Mouse (Mus musculus) layer of hippocampus, adult 18-20 months (tissue): ENCODE results near the gene H60b. TPM values are rescaled to one million over a fixed set of nuclear protein-coding genes. Genes with fewer than 3 reads are reported as not detected.
"Not testable (repeated sequence)": the region's sequence is repeated elsewhere in the genome, so short reads cannot be mapped to it uniquely, and the experiment has no call there.

Experiments used
- DNase-seq, 2 experiments: peaks; one replicate each; pipeline ENCODE4 v3.0.0; 2022; ENCODE audit warnings: low spot score in 2 of 2
- total RNA-seq, 2 experiments: library from RNA; stranded (reverse); gene quantifications; 2 replicates each; pipeline ENCODE4 v1.2.3; 2021

The H60b gene
- total RNA-seq, 2 experiments from 2014 or later = not detected

DNA sequence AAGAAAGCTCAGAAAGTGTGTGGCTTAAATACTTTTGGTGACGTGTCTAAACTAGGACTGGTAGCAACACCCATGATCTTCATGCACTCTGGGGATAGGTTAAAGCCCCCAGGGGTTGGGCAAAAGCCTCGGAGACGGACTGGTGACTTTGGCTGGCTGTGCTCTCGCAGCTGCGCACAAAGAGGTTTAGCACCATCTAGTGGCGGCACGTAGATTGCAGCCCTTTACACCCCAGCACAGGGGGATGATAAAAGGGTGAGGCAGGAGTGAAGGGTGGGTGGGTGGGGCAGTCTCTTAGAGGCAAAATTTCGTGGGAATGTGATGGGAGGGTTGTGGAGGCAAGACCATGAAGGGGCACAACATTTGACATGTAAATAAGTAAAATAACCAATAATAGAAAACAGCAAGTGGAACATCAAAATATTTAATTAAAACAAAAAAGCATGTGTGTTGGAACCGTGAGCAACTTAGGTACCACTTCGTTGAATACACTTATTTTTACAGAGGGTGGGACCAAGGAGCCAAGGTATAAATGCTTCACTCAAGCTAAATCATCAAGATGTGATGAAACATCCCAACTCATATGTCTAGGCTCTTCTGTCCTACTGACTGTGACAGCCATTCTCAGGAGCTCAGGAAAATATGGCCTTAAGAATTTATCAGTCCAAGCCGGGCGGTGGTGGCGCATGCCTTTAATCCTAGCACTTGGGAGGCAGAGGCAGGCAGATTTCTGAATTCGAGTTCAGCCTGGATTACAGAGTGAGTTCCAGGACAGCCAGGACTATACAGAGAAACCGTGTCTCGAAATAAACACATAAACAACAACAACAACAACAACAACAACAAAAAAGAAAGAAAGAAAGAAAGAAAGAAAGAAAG lies 5.6 kb downstream of the H60b start:
- peak; percentile 45 to 82 for DNase-seq

DNA sequence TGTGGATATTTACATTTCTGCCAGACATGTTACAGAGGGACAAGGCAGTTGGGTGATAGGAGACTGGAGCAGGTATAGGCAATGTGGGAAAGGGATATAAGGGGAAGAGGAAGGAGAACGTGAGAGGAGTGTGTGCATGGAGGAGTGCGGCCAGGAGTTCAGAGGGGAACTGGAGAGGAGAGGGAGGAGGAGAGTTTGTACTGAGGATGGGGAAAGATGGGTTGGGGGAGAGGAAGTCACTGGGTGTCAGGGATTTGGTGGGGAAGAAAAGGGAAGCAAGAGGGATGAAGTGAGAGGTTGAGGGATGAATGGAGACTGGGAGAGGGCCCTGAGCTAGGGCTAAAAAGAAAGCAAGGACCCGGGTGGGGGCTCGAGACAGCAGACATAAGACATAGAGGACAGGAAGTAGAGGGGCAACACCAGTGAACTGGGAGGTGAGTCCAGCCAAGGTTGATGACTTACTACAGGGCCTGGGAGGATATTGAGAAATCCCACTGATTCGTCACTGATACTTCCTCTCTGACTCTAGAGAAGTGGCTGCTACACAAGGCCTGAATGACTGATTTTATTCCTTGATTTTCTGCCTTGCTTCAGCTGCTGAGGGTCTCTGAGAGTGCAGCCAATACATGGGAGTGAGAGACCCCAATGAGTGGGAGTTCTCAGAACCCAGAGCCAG lies 7.1 kb downstream of the H60b start:
- not testable (repeated sequence) for DNase-seq

DNA sequence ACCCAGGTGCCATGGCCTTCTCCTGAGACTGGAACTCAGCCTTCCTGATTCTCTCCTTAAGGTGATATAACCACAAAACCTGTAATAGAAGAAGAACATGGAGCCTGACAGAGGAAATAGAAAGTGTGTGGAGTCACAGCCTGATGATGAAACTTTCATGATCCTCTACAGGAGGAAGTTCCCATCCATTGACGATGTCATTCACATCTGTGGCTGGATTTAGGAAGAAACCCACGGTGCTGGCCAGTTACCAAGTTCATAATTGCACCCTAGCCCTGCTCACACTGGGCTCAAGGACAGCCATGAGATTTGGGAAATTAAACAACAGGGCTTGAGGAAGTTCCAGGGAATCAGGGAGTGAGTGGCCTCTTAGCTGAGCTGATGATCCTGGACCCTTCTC lies 7.6 kb downstream of the H60b start:
- not testable (repeated sequence) for DNase-seq

DNA sequence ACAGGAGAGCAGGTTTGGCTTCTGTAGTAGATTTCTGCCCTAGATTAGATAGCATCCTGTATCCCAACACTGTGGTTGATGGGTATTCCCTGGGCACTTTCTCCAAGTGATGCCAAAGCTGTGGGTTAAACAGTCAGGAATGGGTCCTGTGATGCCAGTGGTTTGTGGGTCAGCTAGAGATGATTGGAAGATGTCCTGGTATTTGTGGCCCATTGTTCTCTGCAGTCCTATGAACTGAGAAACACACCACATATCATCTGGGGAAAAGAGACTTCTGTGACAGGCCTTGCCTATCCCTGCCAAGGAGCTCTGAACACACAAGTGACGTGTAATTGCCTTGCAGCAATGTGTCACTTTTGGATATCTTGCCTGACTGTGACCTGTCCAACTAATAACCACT lies 8.7 kb downstream of the H60b start:
- DNase-seq = not testable (repeated sequence)

DNA sequence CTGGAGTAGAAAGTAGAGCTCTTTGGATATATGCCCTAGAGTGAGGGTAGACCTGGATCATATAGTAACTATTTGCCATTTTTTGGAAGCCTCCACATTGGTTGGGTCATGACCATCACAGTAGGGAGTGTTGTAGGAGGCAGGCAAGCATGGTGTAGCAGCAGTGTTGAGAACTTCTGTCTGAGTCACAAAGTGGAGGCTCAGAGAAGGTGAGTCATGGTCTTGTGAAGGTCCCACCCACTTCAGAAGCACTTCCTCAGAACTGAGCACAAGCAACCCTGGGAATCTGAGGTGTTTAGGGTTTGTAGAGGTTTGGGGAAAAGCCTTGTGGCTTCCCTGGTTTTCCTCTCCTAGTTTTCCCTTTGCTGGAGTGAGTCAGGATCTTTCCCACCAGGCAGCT lies 10.7 kb downstream of the H60b start:
- DNase-seq = not testable (repeated sequence)

DNA sequence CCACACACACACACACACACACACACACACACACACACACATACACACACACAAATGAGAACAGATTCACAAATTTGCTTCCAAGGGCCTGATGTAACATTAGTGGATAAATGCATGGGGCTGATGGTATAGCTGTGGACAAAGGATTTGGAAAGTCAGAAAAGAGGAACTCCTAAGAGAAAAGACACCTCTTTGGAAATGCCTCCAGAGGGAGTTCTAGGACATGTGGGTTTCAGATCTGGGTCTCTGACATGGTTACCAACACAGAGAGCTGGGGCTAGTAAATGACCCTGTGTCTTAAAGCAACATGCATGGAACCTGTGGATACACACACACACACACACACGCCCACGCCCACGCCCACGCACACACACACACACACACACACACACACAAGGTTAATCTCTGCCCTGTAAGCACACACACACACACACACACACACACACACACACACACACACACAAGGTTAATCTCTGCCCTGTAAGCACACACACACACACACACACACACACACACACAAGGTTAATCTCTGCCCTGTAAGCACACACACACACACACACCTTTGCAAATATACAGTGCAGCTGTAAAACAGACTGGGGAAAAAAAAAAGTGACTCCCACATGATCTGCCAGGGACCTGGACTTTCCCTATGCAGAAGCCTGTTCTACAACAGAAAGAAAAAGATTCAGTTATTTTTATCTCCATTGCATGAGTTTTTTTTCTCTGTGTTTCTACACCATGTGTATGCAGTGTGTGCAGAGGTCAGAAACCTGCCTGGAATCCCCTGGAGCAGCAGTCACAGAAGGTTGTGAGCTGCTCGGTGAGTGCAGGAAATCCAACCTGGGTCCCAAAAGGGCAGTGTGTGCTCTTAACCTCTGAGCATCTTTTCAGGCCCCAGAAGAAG lies 14.3 kb downstream of the H60b start:
- not testable (repeated sequence) for DNase-seq

DNA sequence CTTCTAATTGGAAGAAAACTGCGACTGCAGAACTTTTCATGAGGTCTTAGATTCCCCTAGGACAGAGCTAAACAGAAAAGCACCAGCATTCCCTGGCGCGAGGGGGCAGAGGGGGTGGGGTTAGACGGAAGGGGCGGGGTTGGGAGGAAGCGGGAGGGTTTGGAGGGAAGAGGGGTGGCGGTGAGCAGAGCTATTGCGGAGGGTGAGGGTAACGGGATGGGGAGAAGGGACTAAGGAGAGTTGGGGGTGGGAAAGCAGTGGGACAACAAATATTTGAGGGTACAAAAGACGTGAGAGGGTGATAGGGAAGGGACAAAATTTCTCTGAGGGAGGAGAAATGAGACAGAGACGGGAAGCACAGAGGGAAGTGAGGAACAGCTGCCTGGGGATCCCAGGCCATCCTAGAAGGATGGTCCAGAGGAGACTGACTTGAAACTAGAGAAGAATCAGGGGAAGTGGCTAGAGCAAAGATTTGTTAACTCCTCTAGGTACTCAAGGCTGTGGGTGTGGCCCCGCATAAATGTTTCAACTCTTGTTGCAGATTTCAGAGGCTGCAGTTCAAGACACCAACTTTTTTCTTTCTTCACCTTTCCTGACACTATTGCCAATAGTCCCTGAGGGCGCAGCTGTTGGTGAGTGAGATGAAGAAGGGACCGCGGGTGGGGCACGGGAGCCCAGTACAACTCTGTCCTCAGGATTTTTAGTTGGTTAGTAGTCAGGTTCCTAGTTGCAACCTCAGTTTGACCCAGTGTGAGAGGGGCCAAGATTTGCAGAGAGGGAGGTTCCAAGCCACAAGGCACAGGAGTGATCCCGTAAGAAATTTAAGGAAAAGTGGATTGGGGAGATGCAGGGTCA lies 15.2 kb downstream of the H60b start:
- DNase-seq = not testable (repeated sequence)

DNA sequence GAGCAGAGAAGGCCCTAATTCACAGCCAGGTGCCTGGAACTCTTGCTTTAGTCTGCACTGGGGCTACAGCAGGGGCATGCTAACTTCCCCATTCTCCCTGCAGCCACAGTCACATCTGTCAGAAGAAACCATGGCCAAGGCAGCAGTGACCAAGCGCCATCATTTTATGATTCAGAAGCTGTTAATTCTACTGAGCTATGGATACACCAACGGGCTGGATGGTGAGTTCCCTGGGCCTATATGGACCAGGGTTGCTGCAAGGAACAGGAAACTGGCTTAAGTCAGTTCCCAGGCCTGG lies 15.8 kb downstream of the H60b start:
- DNase-seq = not testable (repeated sequence)

DNA sequence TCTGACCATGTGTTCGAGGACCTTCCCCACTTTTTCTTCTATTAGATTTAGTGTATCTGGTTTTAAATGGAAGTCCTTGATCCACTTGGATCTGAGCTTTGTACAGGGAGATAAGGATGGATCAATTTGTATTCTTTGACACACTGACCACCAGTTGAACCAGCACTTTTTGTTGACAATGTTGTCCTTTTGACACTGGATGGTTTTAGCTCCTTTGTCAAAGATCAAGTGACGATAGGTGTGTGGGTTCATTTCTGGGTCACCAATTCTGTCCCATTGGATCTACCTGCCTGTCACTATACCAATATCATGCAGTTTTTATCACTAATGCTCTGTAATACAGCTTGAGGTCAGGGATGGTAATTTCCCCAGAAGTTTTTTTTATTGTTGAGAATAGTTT lies 18.1 kb downstream of the H60b start:
- DNase-seq = not testable (repeated sequence)

DNA sequence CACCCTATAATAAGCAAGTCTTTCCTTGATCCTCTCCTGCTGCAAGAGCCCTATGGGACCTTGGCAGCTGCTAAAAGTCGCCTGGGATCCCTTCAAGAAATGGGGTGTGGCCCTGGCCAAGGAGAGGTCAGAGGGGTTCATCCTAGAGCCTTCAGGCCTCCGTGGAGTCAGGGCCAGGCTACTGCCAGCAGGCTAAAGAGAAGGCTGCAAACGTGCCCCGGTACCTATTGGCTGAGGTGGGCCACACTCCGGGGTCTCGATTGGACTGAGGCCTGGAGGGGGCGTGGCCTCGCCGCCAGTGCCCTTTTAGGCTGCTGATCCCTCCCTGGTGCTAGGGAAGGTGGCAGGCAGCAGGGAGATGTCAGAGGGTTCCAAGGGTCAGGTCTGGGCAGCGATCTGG lies 32.6 kb downstream of the H60b start:
- DNase-seq = not testable (repeated sequence)

DNA sequence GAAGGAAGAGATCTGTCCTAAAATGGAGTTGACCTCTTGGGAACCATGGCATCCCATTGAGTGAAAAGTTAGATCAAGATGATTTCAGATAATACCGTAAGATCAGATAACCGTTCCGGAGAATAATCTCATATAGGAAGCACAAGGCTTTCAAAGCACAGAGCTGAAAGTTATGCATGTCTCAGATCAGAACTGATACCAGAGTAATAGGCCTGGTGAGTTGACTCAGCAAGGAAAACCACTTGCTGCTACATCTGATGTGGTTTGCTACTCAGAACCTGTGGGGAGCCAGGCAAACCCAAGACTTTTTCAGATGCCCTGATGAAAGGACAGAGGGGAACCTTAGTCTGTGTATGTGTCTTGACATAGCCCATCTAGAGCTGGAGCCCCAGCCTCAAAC lies 43.0 kb downstream of the H60b start:
- DNase-seq = not testable (repeated sequence)

DNA sequence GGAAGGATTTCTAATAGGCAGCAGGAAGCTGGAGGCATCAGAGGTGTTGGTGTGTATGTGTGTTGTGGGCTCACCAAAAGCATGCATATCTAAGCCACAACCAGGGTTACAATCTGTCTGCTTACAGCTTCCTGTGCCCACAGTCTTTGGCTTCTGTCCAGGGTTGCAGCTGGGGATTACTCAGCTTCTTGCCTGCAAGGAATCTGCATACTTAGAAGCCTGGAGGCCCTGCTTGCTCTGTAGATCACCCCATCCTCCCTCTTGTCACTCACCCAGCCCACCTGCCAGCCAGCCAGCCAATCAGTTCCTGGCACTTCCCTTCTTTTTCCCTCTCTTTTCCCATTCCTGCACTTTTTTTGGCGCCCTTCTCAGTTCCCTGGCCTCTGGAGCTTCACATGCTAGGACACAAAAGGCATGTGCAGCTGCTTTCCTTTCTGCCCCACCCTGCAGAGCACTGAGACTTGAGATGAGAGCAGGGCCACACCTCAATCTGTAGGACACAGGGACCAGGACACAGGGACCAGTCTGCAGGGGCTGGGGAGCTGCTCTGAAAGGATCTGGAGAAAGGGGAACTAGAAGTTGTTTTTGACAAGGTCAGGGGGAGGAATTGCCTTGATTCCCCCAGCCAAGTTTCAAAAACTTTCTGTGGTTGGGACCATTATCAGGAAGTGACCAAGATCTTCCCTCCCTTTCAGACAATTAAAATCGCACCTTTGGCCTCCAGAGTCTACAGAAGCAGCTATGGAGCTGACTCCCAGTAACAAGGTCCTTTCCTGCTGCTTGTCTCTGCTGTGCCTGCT lies 44.6 kb downstream of the H60b start:
- not testable (repeated sequence) for DNase-seq

DNA sequence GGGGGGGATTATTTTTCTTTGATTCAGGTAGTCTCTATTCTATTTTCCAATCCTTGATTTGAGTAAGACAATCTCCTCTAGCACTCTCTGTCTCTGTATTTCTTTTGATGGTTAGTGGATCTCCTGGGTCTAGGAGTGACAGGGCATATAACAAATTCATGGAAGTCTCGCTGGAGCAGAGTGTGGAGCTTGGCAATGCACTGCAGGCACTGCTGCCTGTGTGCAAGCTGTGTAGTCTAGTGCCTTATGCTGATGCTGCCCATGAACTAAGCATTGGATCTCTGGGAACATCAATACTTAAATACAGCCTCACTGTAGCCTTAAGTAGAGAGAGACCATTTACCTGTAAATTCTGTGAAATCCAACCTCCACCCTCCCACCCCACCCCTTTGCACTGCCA lies 48.1 kb downstream of the H60b start:
- not testable (repeated sequence) for DNase-seq

DNA sequence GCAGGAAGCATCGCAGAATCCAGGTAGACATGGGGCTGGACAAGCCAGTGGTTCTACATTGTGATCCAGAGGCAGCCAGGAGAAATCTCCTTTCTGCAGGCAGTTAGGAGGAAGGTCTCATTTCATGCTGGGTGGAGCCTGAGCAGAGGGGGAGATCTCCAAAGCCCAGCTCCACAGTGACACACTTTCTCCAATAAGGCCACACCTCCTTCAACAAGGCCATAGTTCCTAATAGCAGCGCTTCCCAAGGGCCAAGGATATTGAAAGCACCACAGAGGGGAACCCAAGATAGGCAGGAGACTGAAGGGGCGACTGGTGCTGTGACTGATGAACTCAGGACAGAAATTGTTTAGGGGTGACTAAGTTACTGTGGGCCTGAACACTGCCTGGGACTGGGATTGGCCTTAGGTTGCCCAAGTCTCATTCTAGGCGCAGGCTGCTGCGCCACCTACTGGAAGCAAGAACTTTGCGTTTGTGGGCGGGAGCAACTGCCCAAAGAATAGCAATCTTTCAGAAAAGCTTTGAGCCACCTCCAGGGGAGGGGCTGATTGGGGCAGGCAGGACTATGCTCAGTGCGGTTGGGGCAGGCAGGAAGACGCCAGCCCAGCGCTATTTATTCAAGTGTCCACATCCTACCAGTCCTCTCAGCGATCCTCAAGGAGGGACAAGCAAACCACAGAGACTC lies 53.8 kb downstream of the H60b start:
- peak in 1 of 2 experiments; percentile 45 for DNase-seq

DNA sequence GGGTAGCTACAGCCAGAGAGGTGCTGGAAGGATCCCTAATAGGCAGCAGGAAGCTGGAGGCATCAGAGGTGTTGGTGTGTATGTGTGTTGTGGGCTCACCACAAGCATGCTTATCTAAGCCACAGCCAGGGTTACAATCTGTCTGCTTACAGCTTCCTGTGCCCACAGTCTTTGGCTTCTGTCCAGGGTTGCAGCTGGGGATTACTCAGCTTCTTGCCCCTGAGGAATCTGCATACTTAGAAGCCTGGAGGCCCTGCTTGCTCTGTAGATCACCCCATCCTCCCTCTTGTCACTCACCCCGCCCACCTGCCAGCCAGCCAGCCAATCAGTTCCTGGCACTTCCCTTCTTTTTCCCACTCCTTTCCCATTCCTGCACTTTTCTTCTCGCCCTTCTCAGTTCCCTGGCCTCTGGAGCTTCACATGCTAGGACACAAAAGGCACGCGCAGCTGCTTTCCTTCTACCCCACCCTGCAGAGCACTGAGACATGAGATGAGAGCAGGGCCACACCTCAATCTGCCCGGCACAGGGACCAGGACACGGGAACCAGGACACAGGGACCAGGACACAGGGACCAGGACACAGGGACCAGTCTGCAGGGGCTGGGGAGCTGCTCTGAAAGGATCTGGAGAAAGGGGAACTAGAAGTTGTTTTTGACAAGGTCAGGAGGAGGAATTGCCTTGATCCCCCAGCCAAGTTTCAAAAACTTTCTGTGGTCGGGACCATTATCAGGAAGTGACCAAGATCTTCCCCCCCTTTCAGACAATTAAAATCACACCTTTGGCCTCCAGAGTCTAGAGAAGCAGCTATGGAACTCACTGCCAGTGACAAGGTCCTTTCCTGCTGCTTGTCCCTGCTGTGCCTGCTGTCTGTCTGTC lies 65.3 kb downstream of the H60b start:
- peak in 1 of 2 experiments; percentile 11 for DNase-seq

DNA sequence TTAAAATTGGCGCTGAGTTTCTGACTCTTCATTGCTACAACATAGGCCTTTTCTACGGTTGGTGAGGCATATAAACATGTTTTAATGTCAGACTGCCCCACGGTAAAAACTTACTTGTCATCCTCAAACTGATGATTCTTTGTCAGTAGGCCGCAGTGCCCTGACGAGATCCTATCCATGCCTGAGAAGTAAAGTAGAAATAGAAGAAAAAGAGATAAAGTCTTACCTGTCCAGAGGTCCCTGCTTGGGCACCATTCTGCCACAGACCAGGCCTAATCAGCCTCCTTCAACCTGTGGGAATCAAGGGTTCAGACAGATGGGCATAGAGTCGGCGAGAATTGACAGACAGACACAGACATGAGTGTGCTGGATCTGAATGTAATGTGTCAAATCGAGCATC lies 106.7 kb downstream of the H60b start:
- DNase-seq = no peak

DNA sequence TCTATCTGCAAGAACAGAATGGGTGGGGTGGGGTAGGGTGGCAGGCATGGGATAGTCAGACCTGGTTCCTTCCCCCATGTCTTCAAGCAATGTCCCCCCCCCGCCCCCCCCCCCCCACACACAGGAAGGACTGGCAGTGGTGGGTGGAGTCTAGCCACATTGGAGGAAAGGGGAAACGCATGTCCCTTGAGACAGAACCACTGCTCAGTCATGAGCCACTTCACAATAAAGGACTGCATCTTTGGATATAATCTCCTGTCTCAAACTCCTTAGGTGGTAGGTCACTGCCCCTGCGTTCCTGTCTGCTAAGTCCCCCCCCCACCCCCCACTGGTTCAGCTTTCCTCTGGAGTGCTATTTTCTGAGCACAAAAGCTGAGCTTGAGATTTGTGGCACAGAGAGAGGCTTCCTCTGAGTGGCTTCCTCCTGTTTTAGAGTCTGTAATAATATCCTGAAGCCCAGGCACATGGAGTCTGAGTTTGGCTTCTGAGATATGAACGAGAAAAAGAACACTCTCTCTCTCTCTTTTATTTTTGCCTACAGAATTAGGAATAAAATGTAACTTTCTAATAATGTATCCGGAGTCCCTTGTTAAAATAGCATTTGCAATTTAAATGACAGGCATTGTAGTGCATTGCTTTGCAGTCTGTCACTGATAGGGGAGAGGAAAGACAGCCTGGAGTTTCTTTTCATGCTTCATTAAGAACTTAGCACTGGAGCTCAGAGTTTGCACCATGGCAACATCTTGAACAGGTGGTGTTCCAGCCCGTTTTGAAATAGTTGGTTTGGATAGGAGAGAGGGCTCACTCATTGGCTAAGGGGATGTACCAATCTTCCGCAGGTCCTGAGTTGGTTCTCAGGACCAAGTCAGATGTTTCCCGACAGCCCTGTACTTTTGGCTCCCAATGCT lies 112.7 kb downstream of the H60b start:
- not testable (repeated sequence) for DNase-seq
